Mouse (Mus musculus) layer of hippocampus, postnatal 36 days (tissue): ENCODE measurements around the gene Cc2d2b. TPM values are rescaled to one million over a fixed set of nuclear protein-coding genes. Genes with fewer than 3 reads are reported as not detected.

Experiments
- DNase-seq, 2 experiments: peaks; one replicate each; pipeline ENCODE4 v3.0.0; 2022
- total RNA-seq, 2 experiments: library from RNA; stranded (reverse); gene quantifications; 2 replicates each; pipeline ENCODE4 v1.2.3; 2021

The Cc2d2b gene
- total RNA-seq, result under 1 TPM; 0.15 to 0.40 TPM

DNA sequence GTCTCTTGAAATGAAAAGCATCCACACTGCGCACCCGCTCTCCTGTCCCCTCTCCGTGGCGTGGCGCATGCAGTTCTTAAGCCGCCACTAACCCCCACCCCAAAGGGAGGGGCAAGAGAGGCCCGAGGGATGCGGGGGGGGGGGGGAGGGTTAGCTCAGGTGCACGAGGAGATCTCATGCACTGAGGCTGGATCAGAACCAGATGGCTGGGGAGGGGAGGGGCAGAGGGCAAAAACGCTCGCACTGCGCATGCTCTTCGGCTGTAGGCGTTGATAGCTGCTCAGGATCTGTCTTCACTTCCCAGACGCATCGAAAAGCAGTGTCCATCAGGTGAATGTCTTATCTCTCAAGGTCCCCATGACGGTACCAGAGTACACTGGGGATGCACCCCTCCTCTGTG is at the start of gene Cc2d2b:
Cc2d2b (plus strand) TSS at position 195 of the 400 bp plus-strand sequence.
- DNase-seq, result no peak

- DNase-seq, result no peak
Observed at GRCm38 (mm10) chr19:40699816-40700215, 48.7 kb upstream of the Cc2d2b start.

DNA sequence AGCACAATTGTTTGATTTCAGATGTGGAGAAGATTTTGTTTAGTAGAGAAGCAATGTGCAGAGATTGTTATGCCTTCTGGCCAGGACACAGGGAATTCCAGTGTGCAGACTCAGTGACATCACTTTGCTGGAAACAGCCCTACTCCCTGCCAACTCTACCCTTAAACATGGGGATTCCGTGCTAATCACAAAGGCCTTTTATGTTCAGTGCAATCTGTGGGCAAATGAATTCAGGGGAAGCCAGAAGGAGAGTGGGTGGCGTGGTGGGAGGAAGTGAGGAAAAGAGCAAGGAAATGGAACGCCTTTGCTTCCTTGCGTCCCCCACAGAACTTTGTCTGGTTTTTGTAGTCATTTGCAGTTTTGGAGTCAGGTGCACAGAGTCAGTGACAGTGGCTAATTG is 46.1 kb upstream of the Cc2d2b start:
- peak; percentile 64 to 79 for DNase-seq

DNA sequence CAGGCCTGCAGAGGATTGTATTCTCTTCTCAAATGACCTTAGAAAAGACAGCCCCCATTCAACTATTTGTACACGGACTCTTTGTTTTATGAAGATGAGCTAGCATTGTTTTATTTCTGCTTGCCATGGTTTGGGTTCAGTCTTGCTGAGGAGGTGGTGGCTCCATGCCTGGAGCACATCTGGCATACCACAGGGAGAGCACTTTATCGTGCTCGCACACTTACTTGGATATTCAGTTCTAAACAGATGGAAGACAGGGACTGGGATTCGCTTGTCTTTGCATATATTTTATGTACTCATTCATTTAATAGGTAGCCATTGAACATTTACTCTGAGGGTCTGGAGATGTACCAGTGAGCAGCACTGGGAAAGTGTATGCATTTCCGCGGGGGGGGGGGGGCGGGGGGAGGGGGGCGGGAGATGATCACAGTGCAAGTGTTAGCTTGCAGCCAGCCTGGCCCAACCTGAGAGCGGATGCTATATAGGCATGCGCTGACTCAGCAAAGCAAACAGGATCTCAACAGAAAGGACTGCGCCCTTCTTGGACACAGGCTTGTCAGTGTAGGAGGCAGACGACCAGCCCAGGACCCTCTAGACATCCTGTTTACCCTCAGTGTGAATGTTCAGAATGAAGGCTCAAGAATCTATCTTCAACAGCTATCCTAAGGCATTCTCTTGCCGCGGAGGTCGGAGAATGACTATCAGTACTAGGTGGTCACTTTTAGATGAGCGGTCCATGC is 35.5 kb upstream of the Cc2d2b start:
- DNase-seq, result no peak

- no peak for DNase-seq
Observed at GRCm38 (mm10) chr19:40714700-40715099, 33.9 kb upstream of the Cc2d2b start.

- DNase-seq, result no peak
Observed at GRCm38 (mm10) chr19:40716981-40717380, 31.6 kb upstream of the Cc2d2b start.

DNA sequence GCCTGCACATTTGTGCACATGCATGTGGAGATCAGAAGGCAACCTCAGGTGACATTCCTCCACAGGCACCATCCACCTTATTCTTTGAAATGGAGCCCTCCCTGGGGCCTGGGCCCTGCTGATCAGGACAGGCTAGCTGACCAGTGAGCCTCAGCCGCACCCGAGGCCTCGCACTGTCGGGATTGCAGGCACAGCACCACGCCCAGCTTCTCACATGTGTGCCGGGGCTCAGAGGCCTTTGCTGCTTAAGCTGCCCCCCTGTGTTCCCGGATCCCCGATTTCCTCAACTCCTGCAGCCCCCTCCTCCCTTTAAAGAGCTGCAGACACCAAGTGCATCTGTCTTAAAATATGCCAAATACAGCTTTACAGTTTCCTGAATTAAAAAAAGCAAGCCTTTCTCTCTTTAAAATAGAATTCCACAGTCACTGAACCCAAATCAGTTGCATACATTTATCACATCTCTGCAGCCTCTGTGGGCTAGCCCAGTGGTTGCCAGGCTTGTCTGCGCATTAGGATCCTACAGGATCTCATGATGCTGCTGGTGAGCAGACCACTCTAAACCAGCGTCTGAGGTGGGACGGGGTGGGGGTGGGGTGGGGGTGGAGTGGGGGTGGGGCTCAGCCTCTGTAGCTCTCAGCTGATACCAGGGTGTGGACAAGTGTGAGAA is 29.0 kb upstream of the Cc2d2b start:
- no peak for DNase-seq

- no peak for DNase-seq
Observed at GRCm38 (mm10) chr19:40720381-40720780, 28.2 kb upstream of the Cc2d2b start.

- DNase-seq, result peak in 1 of 2 experiments; percentile 23
Observed at GRCm38 (mm10) chr19:40722137-40723038, 26.2 kb upstream of the Cc2d2b start.

DNA sequence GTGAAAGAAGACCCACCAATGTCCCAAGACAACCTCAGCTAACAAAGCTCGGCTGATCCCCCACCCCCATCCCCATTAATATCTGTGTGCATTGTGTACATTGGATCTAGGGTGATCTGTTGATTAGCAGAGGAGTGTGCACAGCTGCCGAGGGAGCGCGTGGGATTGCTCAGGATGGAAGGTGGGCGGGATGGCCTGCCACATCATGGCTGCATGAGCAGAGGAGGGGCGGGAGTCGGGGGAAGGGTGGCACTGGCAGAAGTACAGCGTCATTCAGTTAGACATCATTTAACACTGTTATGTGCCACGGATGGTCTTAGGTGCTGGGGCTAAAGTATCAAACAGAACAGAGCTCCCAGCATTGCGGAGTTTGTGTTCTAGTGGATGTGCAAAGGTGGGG is 25.0 kb upstream of the Cc2d2b start:
- no peak for DNase-seq

DNA sequence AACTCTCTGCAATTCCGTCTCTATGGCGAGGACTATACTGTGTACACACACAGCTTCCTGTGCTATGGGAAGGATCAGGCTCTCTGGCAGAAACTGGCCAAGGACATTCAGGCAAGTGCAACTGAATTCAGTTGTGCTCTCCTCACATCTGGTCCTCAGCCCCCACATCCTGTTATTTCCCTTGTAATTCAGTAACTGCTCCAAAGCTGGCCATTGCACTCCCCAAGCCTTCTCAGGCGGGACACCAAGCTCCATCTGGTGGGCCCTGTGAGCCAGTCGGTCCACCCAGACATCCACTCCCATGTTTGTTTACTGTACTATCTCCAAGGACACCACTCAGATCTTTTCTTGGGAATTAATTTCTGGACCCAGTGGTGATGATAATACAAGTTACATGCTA is 22.4 kb upstream of the Cc2d2b start:
- no peak for DNase-seq

- no peak for DNase-seq
Observed at GRCm38 (mm10) chr19:40726614-40727013, 21.9 kb upstream of the Cc2d2b start.

DNA sequence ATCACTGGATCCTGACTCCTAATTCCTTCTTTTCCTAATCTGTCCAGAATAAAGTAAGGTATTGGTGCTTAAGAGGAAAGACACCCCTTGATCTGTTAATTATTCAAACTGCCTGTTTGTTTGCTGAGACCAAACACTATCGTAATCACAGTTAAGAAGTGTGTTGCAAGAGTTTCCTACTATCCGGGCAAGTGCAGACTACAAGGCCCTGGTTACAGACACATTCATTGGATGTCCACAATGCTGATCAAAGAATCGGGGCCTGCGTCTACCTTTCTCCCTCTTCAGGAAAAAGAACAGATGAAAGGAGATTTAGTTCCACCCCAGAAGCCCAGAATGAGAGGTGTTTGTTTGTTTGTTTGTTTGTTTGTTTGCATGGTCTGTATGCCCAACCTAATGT is 20.3 kb upstream of the Cc2d2b start:
- no peak for DNase-seq

- no peak for DNase-seq
Observed at GRCm38 (mm10) chr19:40728732-40729420, 19.7 kb upstream of the Cc2d2b start.

DNA sequence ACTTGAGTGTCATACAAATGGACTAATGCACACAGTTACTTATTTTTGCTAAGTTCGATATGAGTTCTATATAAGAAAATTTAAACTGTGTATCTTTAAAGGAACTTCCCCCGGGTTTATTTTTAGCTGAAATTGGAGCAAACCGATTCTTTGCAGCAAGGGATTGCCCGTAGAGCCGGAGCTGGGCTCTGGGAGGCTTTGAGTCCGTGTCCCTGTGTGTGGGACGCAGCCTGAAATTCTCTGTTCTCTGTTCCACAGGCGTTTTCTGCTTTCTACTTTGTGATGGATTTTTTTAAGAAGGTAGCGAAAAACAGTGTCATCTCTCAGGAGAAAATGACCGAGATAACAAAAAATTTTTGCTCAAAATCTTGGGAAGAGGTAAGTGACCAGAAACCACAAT is 15.1 kb upstream of the Cc2d2b start:
- DNase-seq, result no peak

DNA sequence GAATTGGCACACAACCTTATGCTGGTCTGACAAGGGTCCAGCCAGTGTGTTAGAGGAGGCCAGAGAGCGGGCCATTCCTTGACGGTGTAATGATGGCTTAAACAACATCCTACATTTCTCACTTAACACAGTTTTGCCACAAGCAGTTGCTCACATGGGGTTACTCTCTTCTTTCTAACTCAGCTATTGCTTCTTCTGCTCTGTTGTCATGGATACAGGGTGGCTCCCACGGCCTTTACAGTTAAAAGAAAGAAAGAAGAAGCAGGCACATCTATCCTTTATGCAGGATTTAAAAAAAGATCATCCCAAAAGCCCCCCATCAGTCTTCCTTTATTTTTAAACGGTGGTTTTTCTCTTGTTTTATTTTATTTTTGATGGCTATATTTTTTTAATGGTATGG is 14.7 kb upstream of the Cc2d2b start:
- no peak for DNase-seq

- DNase-seq, result peak; percentile 69 to 73
Observed at GRCm38 (mm10) chr19:40736680-40737512, 11.7 kb upstream of the Cc2d2b start.

DNA sequence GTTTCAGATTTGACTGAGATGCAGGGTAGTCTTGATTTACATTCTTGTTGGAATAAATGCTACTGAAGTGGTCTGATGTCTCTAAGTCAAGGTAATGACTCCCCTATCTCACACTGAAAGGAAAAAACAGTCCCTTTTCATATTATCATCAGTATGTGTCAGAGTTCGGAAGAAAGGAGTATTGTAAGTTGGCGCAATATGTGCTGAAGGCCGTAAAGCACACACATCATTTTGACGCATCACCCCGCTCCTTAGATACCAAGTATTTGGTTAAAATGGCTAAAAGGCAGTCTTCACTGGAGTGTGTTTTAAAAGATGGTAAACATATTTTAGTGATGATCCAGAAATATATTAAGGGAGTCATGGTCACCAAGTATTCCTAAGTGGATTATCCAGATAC is 10.9 kb upstream of the Cc2d2b start:
- DNase-seq, result no peak

- DNase-seq, result no peak
Observed at GRCm38 (mm10) chr19:40738683-40739324, 9.7 kb upstream of the Cc2d2b start.

- DNase-seq, result peak; percentile 42 to 57
Observed at GRCm38 (mm10) chr19:40746603-40747002, 1.9 kb upstream of the Cc2d2b start.

- no peak for DNase-seq
Observed at GRCm38 (mm10) chr19:40754311-40754710, 5.8 kb downstream of the Cc2d2b start.
